Mouse (Mus musculus) CD4-positive naive resting alpha-beta T cell, adult 76 days (primary cell): ENCODE data around the gene Olfr888. TPM values are rescaled to one million over a fixed set of nuclear protein-coding genes. Genes with fewer than 3 reads are reported as not detected.

Experiments
- total RNA-seq: library from RNA; stranded (reverse); gene quantifications from one replicate; pipeline ENCODE4 v1.2.4, GENCODE M21; 2023

The Olfr888 gene
- not detected for total RNA-seq

GRCm38 (mm10) chr9:38107828-38108227 lies at the start of gene Olfr888:
Gene Olfr888 (plus strand): TSS chr9:38108128.

GRCm38 (mm10) chr9:38061022-38061421 lies 46.9 kb upstream of the Olfr888 start, which contains the start of gene Olfr885:
Gene Olfr885 (plus strand): TSS chr9:38061322.

GRCm38 (mm10) chr9:38083772-38084171 lies 24.2 kb upstream of the Olfr888 start, which contains the start of gene Olfr887:
Gene Olfr887 (plus strand): TSS chr9:38084072.

GRCm38 (mm10) chr9:38114898-38115297 lies 7.0 kb downstream of the Olfr888 start, which contains the start of gene Olfr889:
Gene Olfr889 (plus strand): TSS chr9:38115198.

GRCm38 (mm10) chr9:38142217-38142616 lies 34.3 kb downstream of the Olfr888 start, which contains the start of gene Olfr890:
Gene Olfr890 (plus strand): TSS chr9:38142517.

Other genes with a start within 250 kb of the Olfr888 start
- not detected for gene Olfr145, start 211.4 kb upstream of the Olfr888 start, total RNA-seq
- gene Olfr878, start 190.3 kb upstream of the Olfr888 start, total RNA-seq, result not detected
- not detected for gene Olfr881, start 116.3 kb upstream of the Olfr888 start, total RNA-seq
- not detected for gene Olfr883, start 82.3 kb upstream of the Olfr888 start, total RNA-seq
- not detected for gene Olfr884, start 61.6 kb upstream of the Olfr888 start, total RNA-seq
- not detected for gene Olfr885, start 46.8 kb upstream of the Olfr888 start, total RNA-seq
- gene Olfr887, start 24.1 kb upstream of the Olfr888 start, total RNA-seq, result not detected
- gene Olfr889, start 7.1 kb downstream of the Olfr888 start, total RNA-seq, result not detected
- not detected for gene Olfr890, start 34.4 kb downstream of the Olfr888 start, total RNA-seq
- not detected for gene Olfr891, start 72.7 kb downstream of the Olfr888 start, total RNA-seq
- gene Olfr893, start 100.2 kb downstream of the Olfr888 start, total RNA-seq, result not detected
- not detected for gene Olfr894, start 109.9 kb downstream of the Olfr888 start, total RNA-seq
- not detected for gene Olfr143, start 144.6 kb downstream of the Olfr888 start, total RNA-seq
- gene Olfr895, start 159.7 kb downstream of the Olfr888 start, total RNA-seq, result not detected
- gene Olfr896-ps1, start 183.0 kb downstream of the Olfr888 start, total RNA-seq, result not detected
- not detected for gene Olfr25, start 220.9 kb downstream of the Olfr888 start, total RNA-seq
- gene Olfr898, start 240.3 kb downstream of the Olfr888 start, total RNA-seq, result not detected